Mouse (Mus musculus): ENCODE results near the gene Serpinb7. TPM values are rescaled to one million over a fixed set of nuclear protein-coding genes. Genes with fewer than 3 reads are reported as not detected.

The Serpinb7 gene
- total RNA-seq (2022), result not detected

DNA sequence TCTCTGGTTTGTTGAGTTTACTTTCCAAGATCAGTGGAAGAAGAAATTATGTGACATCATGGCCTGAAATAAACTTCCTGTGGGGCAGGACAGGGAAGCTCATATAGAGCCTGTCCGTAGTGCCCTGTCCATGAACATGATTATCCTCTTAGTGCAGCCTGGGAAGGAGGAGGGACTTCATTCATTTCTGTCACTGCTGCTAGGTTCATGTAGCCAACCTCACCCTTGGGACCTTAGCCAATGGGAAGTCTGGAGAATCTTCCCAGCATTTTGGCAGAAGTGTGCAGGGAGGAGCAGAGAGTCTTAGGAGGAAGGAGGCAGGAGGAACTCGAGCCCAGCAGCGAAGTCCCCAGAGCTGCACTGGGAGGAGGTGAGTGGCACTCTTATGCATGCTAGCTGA is at the start of gene Serpinb7:
Gene Serpinb7, plus strand, starts transcription at position 301 of the 400 bp plus-strand sequence.
- no peak for DNase-seq

GRCm38 (mm10) chr1:107350392-107350791 is 49.1 kb upstream of the Serpinb7 start:
- DNase-seq, result no peak

DNA sequence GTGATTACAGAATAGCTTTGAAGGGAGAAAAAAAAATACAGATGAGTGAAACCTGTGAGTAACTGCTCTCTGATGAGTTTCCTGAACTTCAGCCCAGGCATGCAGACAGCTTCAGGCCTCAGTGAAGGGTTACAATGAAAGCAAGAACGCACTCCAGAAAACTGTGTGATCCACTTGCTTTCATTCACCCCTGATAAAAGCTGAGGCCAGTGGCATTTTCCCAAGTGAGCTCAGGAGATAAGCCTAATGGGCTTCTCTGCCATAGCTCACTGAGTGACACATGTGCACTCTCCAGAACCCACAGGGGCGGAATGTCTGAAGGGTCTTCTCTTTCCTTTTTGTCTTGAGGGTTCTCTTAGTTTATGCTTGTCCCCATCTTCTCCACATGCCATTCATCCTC is 48.3 kb upstream of the Serpinb7 start:
- DNase-seq, result no peak

DNA sequence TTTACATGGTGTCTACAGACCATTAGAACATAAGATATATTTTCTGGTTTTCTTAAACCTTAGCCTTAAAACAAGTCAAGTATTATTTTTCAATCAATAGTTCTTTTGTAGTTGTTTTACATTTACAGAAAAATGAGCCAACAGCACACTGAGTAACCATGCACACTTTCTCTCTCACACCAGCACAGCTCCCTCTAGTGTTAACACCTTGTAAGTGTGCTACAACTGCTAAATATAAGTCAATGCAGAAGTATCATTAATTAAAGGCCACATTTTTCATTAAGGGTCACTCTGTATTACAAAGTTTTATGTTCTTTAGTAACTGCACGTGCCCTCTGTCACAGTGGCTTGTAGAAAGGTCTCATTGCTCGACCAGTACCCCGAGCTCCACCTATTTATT is 46.4 kb upstream of the Serpinb7 start:
- no peak for DNase-seq

GRCm38 (mm10) chr1:107360898-107361297 is 38.6 kb upstream of the Serpinb7 start, which contains the start of gene Serpinb11:
Gene Serpinb11 (plus strand): TSS chr1:107361198.
- no peak for DNase-seq

DNA sequence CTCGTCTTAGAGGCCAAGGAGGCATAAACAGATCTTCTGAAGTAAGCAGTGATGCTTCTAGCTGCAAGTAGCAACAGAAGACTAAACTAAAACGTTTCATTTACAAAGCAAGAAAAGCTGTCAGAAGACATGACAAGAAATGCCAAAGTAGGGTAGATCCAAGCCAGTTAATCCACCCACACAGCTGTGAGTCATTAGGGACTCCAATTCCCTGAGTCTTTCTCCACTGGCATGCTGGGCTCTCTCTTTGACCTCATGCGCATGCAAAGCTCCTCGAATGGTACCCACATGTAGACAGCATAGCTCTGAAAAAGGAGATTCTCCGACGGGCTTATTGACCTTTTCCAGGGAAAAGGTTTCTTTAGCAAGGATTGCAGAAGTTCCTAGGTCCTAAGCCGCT is 33.5 kb upstream of the Serpinb7 start:
- DNase-seq, result no peak

DNA sequence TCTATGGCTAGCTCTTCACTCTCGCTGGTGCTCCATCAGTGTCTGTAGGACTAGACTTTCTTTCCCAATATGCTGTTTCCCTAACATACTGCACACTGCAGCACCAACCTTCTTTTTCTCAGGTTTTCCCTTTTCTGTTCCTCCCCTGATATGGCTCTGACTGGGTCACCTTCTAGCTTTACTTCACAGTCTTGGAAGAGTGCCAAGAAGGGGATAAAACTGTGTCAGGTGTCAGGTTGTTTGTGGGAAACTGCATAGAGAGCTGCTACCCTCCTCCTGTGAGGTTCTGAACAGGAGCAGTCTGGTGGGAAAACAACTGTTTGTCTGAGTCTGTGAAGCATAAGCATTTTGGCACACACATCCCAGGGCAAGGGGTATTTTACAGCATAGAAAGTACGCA is 30.5 kb upstream of the Serpinb7 start:
- no peak for DNase-seq

DNA sequence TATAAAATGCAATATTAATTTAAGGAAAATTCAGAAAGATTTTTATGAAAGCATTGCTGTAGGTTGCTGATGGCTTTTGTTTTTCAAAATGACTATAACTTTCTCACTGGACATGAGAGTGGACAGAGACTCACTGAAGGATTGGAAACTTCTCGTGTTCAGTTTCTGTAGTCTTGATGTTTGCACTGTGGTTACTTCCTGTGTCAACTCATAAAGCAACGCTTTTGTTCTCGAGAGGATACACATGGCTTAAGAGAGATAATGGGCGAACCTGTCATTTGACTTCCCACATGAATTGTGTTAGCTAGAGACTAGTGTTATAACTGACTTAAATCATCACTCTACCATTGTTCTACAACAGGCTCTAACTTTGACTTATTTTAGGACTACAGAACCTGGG is 22.5 kb upstream of the Serpinb7 start:
- DNase-seq, result no peak

GRCm38 (mm10) chr1:107378368-107378767 is 21.1 kb upstream of the Serpinb7 start:
- DNase-seq, result no peak

GRCm38 (mm10) chr1:107381491-107381890 is 18.0 kb upstream of the Serpinb7 start:
- DNase-seq, result no peak

DNA sequence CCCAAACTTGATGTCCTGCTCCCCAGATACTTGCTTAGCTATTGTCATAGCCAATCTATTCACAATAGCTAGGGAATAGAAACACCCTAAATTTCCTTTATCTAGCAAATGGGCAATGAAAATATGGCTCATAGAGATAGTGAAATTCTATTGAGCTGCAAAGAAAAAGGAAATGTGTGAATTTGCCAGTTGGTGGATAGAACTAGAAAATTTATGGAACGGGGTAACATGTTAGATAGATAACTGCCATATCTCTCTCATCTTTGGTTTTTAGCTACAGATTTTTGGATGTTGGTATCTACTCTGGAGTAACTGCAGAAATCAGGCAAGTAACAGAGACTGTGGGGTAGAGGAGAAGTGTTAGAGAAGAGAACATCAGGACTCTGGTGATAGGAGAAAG is 17.1 kb upstream of the Serpinb7 start:
- DNase-seq, result no peak

DNA sequence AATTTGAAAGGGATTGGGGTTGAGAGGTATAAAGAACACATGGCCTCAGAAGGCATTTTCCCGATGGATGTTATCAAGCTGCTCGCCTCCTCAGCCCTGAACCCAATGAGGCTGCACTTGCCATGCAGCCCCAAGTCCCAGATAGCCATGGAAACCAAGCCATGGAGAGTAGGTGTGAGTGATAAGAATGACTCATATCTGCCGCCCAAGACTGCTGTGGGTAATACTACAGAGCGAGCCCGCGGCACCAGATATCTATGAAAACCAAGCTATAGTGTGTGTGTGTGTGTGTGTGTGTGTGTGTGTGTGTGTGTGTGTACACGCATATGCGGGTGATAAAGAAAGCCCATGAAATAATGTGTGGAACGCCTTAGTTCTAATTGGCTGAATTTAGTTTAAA is 14.9 kb upstream of the Serpinb7 start:
- no peak for DNase-seq

DNA sequence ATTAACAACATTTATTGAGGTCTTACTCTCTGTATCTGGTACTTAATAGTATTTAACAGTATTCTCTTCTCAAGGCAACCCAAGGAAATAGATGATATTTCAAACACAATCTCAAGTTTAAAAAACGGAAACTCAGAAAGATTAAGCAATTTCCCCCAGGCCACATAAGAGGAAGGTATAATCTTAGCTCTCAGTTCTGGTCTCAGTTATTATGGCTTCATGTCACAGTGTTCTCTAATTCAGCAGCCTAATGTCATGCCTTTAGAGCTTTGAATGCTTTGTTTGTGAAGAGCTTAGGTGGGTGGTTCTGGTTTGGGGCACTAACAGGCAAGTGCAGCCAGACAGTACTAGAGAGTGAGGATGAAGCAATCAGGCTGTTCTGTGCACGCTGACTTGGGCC is 9.7 kb upstream of the Serpinb7 start:
- no peak for DNase-seq

- DNase-seq, result no peak
Measured at GRCm38 (mm10) chr1:107397481-107397880, 2.0 kb upstream of the Serpinb7 start.

GRCm38 (mm10) chr1:107402082-107402481 is 2.6 kb downstream of the Serpinb7 start:
- no peak for DNase-seq

GRCm38 (mm10) chr1:107414650-107415049 is 15.2 kb downstream of the Serpinb7 start:
- no peak for DNase-seq

DNA sequence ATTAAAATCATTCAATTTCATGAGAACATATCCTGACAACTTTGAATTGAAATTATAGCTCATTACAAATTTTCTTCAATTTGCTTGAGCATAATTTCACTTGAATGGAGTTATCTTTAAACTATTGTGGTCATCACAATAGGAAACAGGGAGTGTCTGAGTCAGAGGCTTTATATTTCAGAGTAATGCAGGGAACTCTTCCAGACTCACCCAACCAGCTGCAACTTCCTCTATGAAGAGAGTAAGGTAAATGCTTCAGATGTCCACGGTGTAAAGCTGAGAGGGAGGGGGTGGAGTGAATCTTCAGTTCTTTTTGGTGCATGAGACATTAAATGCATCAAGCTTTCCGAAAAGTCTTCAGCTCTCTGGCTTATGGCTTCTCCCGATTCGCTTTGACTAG is 23.0 kb downstream of the Serpinb7 start:
- DNase-seq, result no peak

DNA sequence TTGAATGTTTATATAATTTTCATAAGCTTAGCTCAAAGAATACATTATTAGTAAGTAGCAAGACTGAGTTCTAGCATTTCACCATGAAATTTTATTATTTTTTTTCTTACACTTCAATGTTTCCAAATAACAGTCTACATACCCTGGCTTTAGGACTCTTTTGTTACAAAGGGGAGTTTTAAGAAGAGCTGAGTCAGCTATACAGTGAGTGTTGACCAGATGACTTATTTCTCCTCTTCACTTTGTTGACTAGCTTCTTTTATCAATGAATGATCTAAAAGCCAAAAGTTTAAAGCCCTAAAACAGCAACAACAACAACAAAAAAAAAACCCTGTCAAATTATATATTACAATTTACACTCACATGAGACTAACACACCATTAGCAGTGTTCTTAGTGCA is 31.8 kb downstream of the Serpinb7 start:
- no peak for DNase-seq

GRCm38 (mm10) chr1:107435528-107435927 is 36.1 kb downstream of the Serpinb7 start:
- DNase-seq, result no peak

- no peak for DNase-seq
Measured at GRCm38 (mm10) chr1:107439462-107439861, 40.0 kb downstream of the Serpinb7 start.

- DNase-seq, result no peak
Measured at GRCm38 (mm10) chr1:107445352-107445751, 45.9 kb downstream of the Serpinb7 start.

GRCm38 (mm10) chr1:107447228-107447931 is 47.9 kb downstream of the Serpinb7 start:
- DNase-seq, result no peak

DNA sequence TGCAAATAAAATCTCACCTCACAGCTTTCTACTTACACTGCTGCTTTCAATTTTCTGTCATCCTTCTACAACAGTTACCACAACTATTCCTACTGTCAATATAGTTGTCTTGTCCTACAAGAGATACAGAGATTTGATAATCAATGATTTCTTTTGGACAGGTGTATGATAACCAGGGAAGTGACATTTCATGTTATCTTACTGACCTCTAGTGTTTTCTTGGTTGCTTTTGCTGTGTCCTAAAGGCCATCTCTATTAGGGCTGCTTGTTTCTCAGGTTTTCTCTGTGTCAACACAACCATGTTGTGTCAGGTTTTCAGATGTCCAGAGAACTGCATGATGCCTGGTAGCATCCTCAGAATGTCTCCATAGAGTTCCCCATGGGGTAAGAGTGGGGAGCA is 80.5 kb downstream of the Serpinb7 start:
- no peak for DNase-seq

- peak; percentile 10 for DNase-seq
Measured at GRCm38 (mm10) chr1:107481452-107481851, 82.0 kb downstream of the Serpinb7 start.

GRCm38 (mm10) chr1:107489577-107489976 is 90.1 kb downstream of the Serpinb7 start:
- DNase-seq, result no peak
